Mouse (Mus musculus) heart, postnatal 25 days (tissue): ENCODE data around the gene Rtn4rl1. TPM values are rescaled to one million over a fixed set of nuclear protein-coding genes. Genes with fewer than 3 reads are reported as not detected.
"Not testable (repeated sequence)": the region's sequence is repeated elsewhere in the genome, so short reads cannot be mapped to it uniquely, and the experiment has no call there.

ENCODE experiments used
- DNase-seq: peaks from one replicate; pipeline ENCODE4 v3.0.0; 2022; ENCODE audit warnings: low spot score
- intact Hi-C: fragments of 180-260 bp; cut with DNase I; formaldehyde crosslinking; loops from one replicate; pipeline ENCODE4 v1.15.1; 2025
- total RNA-seq, 2 experiments: library from RNA; stranded (reverse); gene quantifications; 2 replicates each; pipeline ENCODE4 v1.2.3; 2021

Gene Rtn4rl1
- total RNA-seq, 2 experiments from 2014 or later: 9.7 to 9.8 TPM

DNA sequence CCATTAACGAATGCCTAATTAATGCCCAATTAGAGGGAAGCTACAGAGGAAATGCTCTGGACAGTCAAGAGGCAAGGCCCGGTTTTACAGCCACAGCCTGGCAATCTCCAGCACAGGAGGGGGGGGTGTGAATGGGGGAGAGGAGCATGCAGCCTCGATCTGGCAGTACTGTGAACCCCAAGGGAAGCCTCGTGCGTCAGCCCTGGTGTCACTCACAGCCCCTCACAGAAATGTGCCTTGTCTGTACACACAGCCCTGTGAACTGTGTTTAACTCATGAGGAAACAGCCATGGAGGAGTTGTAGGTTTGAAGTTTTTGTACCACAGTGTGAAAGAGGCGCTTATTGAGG, 70.4 kb downstream of the Rtn4rl1 start:
- intact Hi-C loops: no loop called here
- DNase-seq: no peak

DNA sequence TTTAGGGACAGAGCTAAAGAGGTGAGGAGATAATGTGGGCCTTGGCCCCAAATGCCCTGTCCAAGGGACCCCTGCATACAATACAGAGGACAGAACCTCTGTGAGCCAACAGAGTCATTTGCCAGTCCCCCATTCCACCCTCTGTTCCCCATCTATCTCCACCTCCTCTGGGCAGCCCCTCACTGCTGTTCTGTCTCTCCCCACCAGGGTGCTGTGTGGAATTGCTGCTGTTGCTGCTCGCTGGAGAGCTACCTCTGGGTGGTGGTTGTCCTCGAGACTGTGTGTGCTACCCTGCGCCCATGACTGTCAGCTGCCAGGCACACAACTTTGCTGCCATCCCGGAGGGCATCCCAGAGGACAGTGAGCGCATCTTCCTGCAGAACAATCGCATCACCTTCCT, 71.0 kb downstream of the Rtn4rl1 start:
- DNase-seq: no peak
- intact Hi-C loops: no loop called here

DNA sequence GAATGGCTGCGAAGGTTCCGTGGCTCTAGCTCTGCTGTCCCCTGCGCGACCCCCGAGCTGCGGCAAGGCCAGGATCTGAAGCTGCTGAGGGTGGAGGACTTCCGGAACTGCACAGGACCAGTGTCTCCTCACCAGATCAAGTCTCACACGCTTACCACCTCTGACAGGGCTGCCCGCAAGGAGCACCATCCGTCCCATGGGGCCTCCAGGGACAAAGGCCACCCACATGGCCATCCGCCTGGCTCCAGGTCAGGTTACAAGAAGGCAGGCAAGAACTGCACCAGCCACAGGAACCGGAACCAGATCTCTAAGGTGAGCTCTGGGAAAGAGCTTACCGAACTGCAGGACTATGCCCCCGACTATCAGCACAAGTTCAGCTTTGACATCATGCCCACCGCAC, 72.0 kb downstream of the Rtn4rl1 start:
- no peak for DNase-seq
- intact Hi-C loops: no loop called here

DNA sequence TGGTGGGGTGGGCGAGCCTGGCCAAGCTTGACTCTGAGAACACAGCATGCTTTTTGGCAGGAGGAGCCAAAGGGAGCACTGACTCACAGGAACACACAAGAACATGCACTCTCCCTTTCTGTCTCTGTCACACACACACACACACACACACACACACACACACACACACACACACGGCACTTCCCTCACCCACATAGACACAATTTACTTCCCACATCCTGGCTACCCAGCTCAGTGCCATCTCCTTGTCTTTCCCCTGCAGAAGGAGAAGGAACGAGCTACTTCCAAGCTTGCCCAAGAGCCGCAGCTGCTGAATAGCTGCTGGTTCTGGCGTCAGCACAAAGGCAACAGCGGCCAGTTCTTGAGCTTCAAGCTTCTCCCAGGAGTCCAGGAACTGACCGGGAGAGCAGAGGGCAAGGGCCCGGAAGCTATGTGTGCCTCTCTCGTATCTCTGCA, 74.3 kb downstream of the Rtn4rl1 start:
- intact Hi-C loops: no loop called here
- peak; percentile 58 for DNase-seq

GRCm38 (mm10) chr11:75268492-75268891, 74.9 kb downstream of the Rtn4rl1 start:
- intact Hi-C loops: no loop called here
- no peak for DNase-seq

- intact Hi-C loops: no loop called here
- DNase-seq: no peak
Observed at GRCm38 (mm10) chr11:75269213-75269612, 75.6 kb downstream of the Rtn4rl1 start.

DNA sequence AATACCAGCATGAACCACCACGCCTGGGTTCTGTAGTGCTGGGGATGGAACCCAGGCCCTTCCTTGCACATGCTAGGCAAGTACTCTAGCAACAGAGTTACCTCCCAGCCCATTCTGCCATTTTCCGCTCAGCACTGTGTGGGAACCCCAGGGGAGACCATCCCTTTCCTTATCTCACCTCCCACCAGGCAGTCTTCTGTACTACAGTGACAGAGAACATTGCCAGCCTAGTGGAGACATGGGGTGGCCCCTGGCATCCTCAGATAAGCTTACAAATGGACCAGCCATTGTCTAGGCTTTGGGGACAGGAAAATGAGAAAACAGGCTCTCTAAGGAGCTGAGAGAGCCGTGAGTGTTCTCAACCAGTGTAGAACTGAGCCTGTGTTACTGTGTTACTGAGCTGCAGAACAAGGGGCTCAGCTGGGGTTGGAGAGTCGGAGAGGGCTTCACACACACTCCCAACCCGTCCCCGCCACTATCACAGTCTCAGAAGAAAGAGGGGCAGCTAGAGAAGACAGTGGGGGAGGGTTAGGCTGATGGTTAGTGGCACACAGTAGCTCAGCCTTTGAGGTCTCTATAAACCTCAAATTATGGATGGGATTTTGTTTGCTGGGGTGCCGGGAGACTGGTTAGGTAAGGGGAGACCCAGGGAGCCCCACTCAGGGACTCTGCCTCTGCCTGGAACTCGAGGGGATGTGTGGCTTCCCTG, 76.8 kb downstream of the Rtn4rl1 start:
- no peak for DNase-seq
- intact Hi-C loops: no loop called here

GRCm38 (mm10) chr11:75270985-75271434, 77.4 kb downstream of the Rtn4rl1 start:
- intact Hi-C loops: no loop called here
- no peak for DNase-seq

GRCm38 (mm10) chr11:75273466-75273865, 79.9 kb downstream of the Rtn4rl1 start:
- intact Hi-C loops: no loop called here
- no peak for DNase-seq

GRCm38 (mm10) chr11:75275035-75275434, 81.5 kb downstream of the Rtn4rl1 start:
- DNase-seq: no peak
- intact Hi-C loops: no loop called here

GRCm38 (mm10) chr11:75278115-75278514, 84.5 kb downstream of the Rtn4rl1 start:
- intact Hi-C loops: no loop called here
- no peak for DNase-seq

DNA sequence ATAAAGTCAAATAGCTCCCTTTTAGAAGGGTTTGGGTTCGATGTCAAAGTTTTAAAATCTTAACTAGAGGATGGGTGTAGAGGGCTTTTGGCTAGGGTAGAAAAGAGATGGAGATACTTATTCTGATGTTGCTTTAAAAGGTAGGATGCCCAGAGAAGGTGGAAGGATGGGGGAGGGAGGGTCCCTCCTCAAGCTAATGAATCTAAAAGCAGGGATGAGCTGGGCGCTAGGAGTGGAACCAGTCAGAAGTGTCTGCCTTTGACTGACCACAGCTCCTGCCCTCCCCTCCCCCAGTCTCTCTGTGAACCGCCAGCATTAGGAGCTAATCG, 85.4 kb downstream of the Rtn4rl1 start:
- intact Hi-C loops: no loop called here
- DNase-seq: no peak

DNA sequence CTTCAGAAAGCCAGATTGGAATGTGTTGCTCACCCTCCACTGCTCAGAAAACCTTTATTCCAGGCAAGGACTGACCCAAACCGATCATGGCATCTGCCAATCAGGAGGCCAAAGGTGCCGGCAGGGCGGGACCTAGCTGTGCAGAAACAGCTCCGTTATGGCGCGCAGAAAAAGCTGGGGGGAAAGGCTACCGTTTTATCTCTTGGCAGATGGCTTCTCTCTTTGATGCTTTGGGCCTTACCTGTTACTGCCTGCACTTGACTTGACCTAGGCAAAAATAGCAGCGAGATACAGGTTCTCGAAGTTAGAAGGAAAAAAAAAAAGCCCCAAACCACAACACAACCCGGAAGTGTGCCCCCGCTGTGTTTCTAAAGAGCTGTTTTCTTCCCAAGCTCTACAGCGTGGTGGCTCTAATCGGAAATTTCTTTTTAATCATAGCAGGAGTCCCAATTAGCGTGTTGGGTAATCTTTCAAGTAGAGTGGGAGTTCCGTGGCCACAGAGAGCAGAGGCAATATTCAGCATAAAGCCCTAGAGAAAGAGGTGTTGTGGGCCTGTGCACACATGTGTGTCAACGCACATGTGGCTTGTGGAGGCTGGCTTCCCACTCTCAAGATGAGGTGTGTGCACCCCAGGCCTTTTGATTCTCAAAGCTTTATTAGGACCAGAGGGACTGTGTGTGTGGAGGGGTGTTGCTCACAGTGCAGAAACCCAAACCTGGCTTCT, 85.9 kb downstream of the Rtn4rl1 start:
- no peak for DNase-seq
- intact Hi-C loops: no loop called here

DNA sequence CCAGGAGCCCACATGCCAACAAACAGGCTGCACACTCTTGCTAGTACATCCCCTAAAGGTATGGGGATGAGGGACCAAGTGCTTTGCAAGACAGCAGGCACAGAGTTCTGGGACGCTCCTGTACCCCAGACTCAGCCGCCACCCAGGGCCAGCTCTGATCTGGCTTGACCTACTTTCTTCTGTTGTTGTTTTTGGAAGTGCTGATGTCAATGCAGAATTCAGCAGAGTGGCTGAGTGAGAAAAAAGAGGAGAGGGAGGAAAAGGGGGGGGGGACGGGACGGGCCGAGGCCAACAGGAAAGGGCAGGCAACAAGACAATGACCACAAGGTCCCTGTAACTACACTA, 86.5 kb downstream of the Rtn4rl1 start:
- intact Hi-C loops: no loop called here
- no peak for DNase-seq

GRCm38 (mm10) chr11:75280435-75281001, 86.9 kb downstream of the Rtn4rl1 start:
- intact Hi-C loops: no loop called here
- no peak for DNase-seq

GRCm38 (mm10) chr11:75281380-75282256, 88.0 kb downstream of the Rtn4rl1 start:
- intact Hi-C loops: no loop called here
- no peak for DNase-seq

GRCm38 (mm10) chr11:75282496-75283120, 89.0 kb downstream of the Rtn4rl1 start:
- intact Hi-C loops: no loop called here
- no peak for DNase-seq

GRCm38 (mm10) chr11:75283784-75284183, 90.2 kb downstream of the Rtn4rl1 start:
- DNase-seq, intact Hi-C loops: not testable (repeated sequence)

DNA sequence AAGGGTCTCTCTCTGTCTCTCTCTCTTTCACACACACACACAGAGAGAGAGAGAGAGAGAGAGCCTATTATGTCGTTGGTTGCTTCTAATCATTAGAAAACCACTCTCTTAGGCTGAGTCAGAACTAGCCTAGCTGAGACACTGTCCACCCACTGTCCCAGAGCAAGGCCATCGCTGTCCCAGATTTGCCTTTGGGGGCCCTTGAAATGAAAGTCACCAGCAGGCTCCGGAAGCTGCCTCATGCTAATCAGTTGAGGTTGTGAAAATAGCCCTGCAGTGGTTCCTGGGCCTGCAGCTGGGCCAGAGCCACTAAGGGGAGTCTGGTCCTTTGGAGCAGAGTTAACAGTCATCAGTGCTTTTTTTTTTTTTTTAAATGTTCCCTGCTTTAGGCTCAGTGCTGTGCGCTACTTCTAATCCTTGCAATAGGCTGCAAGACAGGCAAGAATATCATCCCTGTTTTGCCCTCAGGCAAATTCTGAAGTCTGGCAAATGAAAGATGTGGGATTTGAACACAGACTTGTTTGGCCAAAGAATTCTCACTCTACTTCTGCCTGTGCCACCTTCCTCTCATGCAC, 92.4 kb downstream of the Rtn4rl1 start:
- intact Hi-C loops: no loop called here
- no peak for DNase-seq

GRCm38 (mm10) chr11:75286868-75287267, 93.3 kb downstream of the Rtn4rl1 start:
- intact Hi-C loops: no loop called here

More at GRCm38 (mm10) chr11:75286868-75287267, 93.3 kb downstream of the Rtn4rl1 start:
- no peak for DNase-seq
